Mouse (Mus musculus): ENCODE data around the gene Fbxo8.

The Fbxo8 gene

DNA sequence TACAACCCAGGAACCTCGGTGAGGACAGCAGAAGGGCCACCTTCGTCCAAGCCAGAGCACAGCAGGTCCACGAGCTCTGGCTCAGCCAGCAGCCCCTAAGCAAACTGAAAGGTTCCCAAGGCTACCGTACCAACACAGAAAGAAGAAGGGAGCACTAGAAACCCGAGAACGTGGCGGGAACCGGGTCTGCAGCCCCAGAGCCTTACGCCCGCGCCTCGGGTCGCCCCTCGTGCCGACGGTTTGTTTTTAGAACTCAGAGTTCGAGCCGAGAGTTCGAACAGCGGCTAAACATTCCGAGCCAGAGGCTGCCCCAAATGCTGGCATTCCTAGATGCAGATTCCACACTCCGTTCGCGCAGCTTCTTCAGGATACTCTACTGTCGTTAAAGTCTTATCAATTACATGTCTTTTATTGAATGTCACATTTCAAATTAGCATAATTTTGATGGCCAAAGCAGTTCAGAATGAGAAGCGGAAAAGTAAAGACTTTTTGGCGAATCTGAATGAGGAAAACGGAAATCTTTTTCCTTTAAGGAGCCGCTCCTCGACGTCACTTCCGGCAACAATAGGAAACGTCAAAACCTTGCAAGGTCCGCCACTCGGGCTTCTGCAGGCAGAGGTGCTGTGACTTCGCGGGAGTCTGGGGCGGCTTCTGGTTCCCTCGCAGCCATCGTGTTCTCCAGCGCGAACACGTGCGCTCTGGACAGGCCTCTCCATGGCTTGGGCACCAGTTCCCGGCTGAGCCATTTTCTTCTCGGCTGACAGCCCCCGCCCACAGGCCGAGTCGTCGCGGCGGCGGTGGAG is at the start of gene Fbxo8, which contains the start of gene Cep44:
Fbxo8 (plus strand) TSS at position 533 of the 803 bp plus-strand sequence.
Cep44 (minus strand) TSS at position 490 of the 803 bp plus-strand sequence.
- in situ Hi-C loops (cut with MboI, MseI): no loop called here

DNA sequence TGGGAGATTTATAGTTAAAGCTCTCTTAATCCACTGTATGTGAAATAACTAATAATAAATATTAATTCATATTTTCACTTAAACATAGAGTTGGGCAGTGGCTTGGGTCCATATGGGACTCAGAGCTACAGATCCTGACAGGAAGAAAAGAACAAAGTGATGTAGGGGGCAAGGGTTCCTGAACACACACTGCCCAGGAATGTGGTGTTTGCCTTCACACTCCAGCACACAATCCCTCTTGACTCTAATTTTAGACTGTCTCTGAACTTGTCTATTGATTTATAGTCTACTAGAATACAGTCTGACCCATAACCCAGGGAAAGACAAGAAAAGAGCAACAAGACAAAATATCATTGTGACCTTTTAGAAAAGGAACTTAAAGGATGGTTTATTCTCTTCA is 49.0 kb upstream of the Fbxo8 start:
- in situ Hi-C loops (cut with MboI, MseI): loop anchor here (10.0 kb wide), 1 partner anchor 793 kb away; no protein-coding TSS in a partner anchor

DNA sequence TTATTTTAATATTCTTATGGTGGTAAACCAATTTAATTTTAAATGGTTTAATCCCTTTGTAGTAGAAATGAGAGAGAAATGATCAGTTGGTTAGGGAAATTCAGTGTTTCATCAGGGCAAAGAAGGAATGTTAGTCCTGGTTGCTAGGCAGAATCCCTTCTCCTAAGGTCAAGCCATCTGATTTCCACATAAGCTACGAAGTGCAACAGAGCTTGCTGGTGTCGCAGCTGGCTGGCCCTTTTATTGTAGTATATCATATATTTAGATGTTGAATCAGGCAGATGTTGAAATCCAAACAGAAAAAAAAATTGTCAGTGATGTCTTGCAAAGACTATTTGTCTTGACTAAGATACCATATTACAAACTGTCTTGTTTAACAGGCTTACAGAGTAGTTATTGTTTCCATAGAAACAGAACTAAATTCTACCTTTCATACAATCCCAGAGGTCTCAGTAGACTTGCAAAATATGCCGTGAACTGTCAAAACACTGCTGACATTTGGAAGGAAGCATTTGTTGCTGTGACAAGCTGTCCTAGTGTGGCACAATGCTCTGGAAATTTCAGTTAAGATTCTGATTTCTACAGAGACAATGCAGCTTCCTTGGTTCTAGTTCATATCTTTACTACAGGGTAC is 42.5 kb upstream of the Fbxo8 start:
- in situ Hi-C loops (cut with MboI, MseI): loop anchor here (10.0 kb wide), 1 partner anchor 786 kb away; no protein-coding TSS in a partner anchor

DNA sequence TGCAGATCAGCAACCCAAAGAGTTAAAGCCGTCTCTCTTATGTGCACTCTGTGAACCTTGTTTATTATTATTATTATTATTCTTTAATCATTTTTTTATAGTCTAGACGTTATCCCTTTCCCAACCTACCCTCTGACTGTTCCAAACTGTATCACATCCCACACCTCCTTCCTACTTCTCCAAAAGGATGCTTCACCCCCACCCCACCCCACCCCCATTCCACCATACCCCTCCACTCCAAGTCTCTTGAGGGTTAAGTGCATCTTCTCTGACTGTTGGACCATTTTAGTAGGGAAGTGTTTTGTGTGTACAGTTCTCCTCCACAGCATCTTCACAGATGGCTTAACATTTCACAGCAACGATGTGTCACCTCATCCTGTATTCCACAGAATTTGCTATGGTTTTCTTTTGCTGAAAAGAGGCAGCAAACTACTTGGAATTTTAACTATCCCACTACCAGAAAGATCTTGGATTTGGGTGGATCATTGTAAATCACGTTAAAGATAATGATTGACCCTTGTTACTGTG is 41.9 kb upstream of the Fbxo8 start:
- in situ Hi-C loops (cut with MboI, MseI): loop anchor here (10.0 kb wide), 1 partner anchor 786 kb away; no protein-coding TSS in a partner anchor

DNA sequence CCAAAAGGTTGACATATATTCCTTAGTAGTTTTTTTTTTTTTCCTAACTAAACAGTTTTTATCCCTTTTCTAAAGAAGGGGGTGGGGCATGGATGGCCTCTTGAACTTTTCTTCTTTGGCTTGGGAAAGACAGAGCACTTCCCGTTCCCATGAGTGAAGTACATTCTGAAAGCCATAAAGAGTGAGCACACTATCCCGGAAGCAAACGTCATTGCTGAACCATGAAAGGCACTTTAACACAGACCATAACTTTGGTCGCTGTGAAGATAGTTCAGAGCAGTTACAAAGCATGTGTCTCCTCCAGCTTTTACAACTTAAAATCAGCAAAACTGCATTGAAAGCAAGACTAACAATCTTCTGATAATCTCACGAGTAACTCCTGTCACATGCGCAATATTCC is 32.0 kb upstream of the Fbxo8 start:
- in situ Hi-C loops (cut with MboI, MseI): no loop called here

GRCm38 (mm10) chr8:56520249-56520648 is 30.6 kb upstream of the Fbxo8 start:
- in situ Hi-C loops (cut with MboI, MseI): no loop called here

DNA sequence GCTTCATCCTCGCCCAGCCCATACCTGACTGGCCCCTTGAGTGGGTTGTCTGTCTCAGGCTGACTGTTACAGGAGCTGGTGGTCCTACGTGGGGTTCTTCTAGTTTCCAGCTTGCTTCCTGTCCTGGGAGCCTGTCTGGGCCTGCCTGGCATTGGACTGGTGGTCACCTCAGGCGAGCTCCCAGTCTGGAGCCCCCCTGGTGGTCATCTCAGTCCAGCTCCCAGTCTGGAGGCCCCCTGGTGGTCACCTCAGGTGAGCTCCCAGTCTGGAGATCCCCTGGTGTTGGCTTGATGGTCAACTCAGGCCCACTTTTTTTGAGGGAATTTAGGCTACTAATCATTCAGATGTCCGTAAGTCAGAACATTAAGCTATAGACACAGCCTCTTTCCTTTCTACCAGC is 29.8 kb upstream of the Fbxo8 start:
- in situ Hi-C loops (cut with MboI, MseI): no loop called here

GRCm38 (mm10) chr8:56528869-56529268 is 22.0 kb upstream of the Fbxo8 start:
- in situ Hi-C loops (cut with MboI, MseI): no loop called here

GRCm38 (mm10) chr8:56530359-56530758 is 20.5 kb upstream of the Fbxo8 start:
- in situ Hi-C loops (cut with MboI, MseI): no loop called here

- in situ Hi-C loops (cut with MboI, MseI): no loop called here
Observed at GRCm38 (mm10) chr8:56540706-56541105, 10.2 kb upstream of the Fbxo8 start.

GRCm38 (mm10) chr8:56547866-56548265 is 3.0 kb upstream of the Fbxo8 start:
- in situ Hi-C loops (cut with MboI, MseI): no loop called here

GRCm38 (mm10) chr8:56551361-56551852 is 517 bp downstream of the Fbxo8 start:
- in situ Hi-C loops (cut with MboI, MseI): no loop called here

DNA sequence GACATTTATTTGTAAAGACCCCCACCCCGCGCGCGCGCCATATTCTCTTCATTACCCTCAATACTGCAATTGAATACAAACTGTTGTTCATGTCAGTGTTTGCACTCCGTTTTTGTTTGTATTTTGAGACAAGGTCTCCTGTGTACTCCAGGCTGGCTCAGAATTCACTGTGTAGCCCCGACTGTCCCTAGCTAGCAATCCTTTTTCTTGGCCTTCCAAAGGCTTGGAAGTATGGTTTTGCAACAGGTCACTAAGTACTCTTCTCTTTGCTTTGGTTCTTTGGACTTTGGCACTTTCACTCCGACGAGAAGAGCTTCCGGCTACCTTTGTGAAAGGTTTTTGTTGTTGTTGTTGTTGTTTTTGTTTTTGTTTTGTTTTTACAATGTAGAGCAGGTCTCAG is 1.2 kb downstream of the Fbxo8 start:
- in situ Hi-C loops (cut with MboI, MseI): no loop called here

DNA sequence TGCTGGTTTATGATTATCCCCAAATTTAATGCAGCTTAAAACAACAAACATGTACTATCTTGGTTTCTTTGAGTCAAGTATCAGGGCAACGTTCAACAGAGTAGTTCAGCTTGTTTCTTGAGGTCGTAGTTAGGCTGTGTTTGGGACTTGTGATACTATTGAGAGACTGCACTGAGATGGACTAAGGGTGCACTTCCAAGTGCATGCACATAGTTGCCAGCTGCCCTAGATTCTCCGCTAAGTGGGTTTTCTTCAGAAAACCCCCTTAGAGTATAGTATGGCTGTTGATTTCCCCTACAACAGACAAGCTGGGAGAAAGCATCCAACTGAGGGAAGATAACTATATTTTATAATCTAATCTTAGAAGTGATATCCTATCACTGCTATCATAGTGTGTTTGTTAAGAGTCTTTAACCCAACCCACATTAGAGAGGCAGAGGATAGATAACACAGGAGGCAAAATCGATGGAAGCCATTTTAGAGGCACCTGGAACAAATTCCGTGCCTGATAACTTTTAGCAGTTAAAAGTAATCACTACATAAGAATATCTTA is 1.7 kb downstream of the Fbxo8 start:
- in situ Hi-C loops (cut with MboI, MseI): no loop called here

DNA sequence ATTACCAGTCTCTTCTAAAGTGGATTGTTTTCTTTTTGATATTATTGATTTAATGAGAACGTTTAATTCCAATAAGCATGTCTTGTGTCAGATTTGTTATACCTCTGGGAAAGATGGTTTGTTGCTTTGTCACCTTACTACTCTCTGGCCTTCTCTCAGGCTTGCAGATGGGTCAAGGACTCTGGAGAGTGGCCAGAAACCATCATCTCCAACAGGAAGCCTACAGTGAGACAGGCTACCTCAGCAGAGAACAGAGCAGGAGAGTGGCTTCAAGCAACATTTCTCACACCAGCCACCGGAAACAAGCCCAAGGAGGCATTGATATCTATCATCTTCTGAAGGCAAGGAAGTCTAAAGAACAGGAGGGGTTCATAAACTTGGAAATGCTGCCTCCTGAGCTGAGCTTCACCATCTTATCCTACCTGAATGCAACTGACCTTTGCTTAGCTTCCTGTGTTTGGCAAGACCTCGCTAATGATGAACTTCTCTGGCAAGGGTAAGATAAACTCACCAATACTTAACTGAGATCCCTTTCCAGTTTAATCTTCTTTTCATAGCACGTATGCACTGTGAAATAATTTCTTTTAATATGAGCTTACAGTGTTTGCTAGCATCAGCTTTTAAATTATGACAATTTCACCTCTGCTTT is 13.6 kb downstream of the Fbxo8 start:
- in situ Hi-C loops (cut with MboI, MseI): no loop called here

GRCm38 (mm10) chr8:56566856-56567255 is 16.0 kb downstream of the Fbxo8 start:
- in situ Hi-C loops (cut with MboI, MseI): no loop called here

DNA sequence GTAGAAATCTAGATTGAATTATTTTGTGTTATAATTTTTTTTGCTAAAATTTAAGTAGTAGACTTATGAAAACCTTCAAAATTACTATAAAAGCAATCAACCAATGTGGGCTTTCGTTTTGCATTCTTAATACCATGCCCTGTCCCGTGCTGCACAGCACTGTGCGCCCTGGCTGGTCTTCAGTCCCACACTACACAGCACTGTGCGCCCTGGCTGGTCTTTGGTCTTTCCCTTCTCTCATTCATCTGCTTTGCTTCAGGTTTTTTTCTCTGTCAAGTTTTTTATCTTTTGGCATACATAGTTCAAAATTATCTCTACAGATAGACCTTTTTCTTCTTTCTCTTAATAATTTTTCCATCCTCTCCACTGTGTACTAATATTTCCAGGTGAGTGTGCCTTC is 30.0 kb downstream of the Fbxo8 start:
- in situ Hi-C loops (cut with MboI, MseI): no loop called here

GRCm38 (mm10) chr8:56582841-56583240 is 32.0 kb downstream of the Fbxo8 start:
- in situ Hi-C loops (cut with MboI, MseI): no loop called here

- in situ Hi-C loops (cut with MboI, MseI): no loop called here
Observed at GRCm38 (mm10) chr8:56589004-56589403, 38.1 kb downstream of the Fbxo8 start.

DNA sequence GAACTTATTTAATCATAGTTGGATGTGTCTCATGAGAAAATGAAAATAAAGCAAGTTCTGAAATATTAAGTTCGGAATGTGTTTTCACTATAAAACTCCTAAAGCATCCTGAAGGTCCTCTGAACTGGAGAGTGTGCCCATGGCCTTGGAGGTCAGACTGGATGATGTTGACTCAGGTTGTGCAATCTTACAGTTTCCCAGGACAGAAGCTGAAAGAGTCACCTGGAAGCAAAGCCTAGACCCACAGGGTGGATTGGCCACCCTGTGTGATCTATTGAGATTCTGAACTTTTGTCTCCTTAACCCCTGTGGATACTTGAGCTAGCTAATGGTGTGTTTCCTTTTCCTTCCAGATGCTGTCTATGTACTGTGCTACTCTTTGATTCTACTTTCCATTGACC is 40.2 kb downstream of the Fbxo8 start:
- in situ Hi-C loops (cut with MboI, MseI): no loop called here

DNA sequence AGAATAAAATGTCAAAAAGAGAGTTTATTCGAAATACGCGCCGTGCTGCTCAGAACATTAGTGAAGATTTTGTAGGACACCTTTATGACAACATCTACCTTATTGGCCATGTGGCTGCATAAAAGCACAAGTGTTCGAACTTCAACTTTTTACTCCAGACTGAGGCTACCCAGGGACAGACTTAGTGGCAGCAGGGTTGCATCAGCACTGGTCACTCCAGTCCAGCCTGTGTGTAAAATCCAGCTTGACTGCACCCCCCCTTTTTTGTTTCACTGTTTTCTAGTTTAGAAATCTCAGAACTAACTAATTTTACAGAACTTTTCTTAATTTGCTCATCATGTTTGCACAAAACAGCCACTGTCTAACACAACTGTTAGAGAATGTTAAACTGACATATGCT is 40.6 kb downstream of the Fbxo8 start:
- in situ Hi-C loops (cut with MboI, MseI): no loop called here

DNA sequence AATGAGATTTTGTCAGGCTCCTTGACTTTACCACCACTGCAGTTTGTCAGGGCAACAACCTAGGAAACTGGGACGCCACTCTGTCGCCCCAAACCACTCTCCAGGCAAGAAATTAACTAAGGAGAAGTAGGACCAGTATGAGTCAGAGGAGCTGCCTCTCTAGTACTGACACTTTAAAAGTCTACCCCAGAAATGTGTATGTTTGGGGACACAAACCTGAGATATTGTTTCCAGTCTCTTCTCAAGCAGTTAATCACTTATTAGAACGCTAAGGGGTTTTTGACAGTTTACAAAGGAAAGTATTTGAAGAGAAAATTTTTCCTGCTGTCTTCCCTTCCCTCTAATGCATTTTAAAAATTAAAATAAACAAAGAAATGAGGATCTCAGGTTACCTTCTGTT is 55.6 kb downstream of the Fbxo8 start:
- in situ Hi-C loops (cut with MboI, MseI): no loop called here

All from T-helper 2 cell (primary cell).